Mouse (Mus musculus) C2C12 (cell line): ENCODE data around the gene Best3. TPM values are rescaled to one million over a fixed set of nuclear protein-coding genes. Genes with fewer than 3 reads are reported as not detected.
"Not testable (repeated sequence)": the region's sequence is repeated elsewhere in the genome, so short reads cannot be mapped to it uniquely, and the experiment has no call there.

Experiments
- H3K27me3 ChIP-seq: one replicate; pipeline ENCODE4 v1.6.1; 2011; ENCODE audit not compliant: control insufficient read depth, insufficient read depth, insufficient read length
- H3K36me3 ChIP-seq: one replicate; pipeline ENCODE4 v1.6.1; 2011; ENCODE audit not compliant: control insufficient read depth, insufficient read depth
- H3K4me3 ChIP-seq: one replicate; pipeline ENCODE4 v1.5.1; 2011; ENCODE audit warnings: mild to moderate bottlenecking, control low read depth; ENCODE audit not compliant: poor library complexity, insufficient read depth, severe bottlenecking
- H3K79me2 ChIP-seq: one replicate; pipeline ENCODE4 v1.6.1; 2011; ENCODE audit not compliant: control insufficient read depth, insufficient read depth
- H3K79me3 ChIP-seq: one replicate; pipeline ENCODE4 v1.6.1; 2011; ENCODE audit warnings: low read depth, control low read depth
- H3ac ChIP-seq: one replicate; pipeline ENCODE3; 2011; ENCODE audit warnings: low read depth; ENCODE audit not compliant: control insufficient read depth, insufficient read length
- CEBPB ChIP-seq: IDR thresholded peaks from one replicate; pipeline ENCODE4 v1.6.1; 2011; ENCODE audit warnings: low read depth, mild to moderate bottlenecking, control low read depth, moderate library complexity
- CTCF ChIP-seq: IDR thresholded peaks from one replicate; pipeline ENCODE4 v1.5.1; 2011; ENCODE audit not compliant: control insufficient read depth, insufficient read depth, insufficient read length
- FOSL1 ChIP-seq: IDR thresholded peaks from one replicate; pipeline ENCODE4 v1.8.0; 2011; ENCODE audit warnings: mild to moderate bottlenecking, low read length; ENCODE audit not compliant: poor library complexity, insufficient read depth, severe bottlenecking
- MAX ChIP-seq: IDR thresholded peaks from one replicate; pipeline ENCODE4 v1.6.1; 2011; ENCODE audit warnings: mild to moderate bottlenecking, control low read depth
- MYOD1 ChIP-seq: IDR thresholded peaks from one replicate; pipeline ENCODE4 v1.6.1; 2011; ENCODE audit warnings: low read depth; ENCODE audit not compliant: control insufficient read depth, insufficient read length
- MYOG ChIP-seq: IDR thresholded peaks from one replicate; pipeline ENCODE4 v1.6.1; 2011; ENCODE audit not compliant: control insufficient read depth, insufficient read length; ENCODE audit errors: extremely low read depth
- USF1 ChIP-seq: IDR thresholded peaks from one replicate; pipeline ENCODE4 v1.6.1; 2011; ENCODE audit warnings: low read depth, mild to moderate bottlenecking, control low read depth, moderate library complexity
- polyA plus RNA-seq: library from polyadenylated mRNA; unstranded; fragments of >200 nt; fragmentation: generic; extraction: Trizol; gene quantifications from one replicate; pipeline ENCODE4 v1.2.1, GENCODE M21; 2012; ENCODE audit warnings: missing spikeins

Gene Best3
- polyA plus RNA-seq, 1 experiment, result 0.09 TPM

GRCm38 (mm10) chr10:117021020-117021754 is 35.1 kb downstream of the Best3 start:
- no peak overlapping the region for H3K4me3 ChIP-seq
- no peaks in the 10 kb centered on the region for H3K36me3 ChIP-seq
- H3ac ChIP-seq, result peak overlapping the region; percentile 36
- no peaks in the 10 kb centered on the region for H3K27me3 ChIP-seq
- H3K79me2 ChIP-seq, result no peaks in the 10 kb centered on the region
- no peaks in the 10 kb centered on the region for H3K79me3 ChIP-seq
- TF ChIP-seq USF1, result no peak
- no peak for TF ChIP-seq CTCF
- no peak for TF ChIP-seq FOSL1
- TF ChIP-seq MAX, result peak; percentile 28
- no peak for TF ChIP-seq CEBPB
- TF ChIP-seq MYOD1, result peak; percentile 81

- no peak for TF ChIP-seq MYOG
- TF ChIP-seq MAX, result no peak
- peak; percentile 10 for TF ChIP-seq MYOD1
- TF ChIP-seq USF1, result peak; percentile 47
- TF ChIP-seq CTCF, result no peak
- TF ChIP-seq CEBPB, result peak; percentile 29
- no peak for TF ChIP-seq FOSL1
- H3K36me3 ChIP-seq, result no peaks in the 10 kb centered on the region
- peak overlapping the region; percentile 56 for H3ac ChIP-seq
- no peaks in the 10 kb centered on the region for H3K27me3 ChIP-seq
- no peaks in the 10 kb centered on the region for H3K79me3 ChIP-seq
- no peaks in the 10 kb centered on the region for H3K79me2 ChIP-seq
- peak overlapping the region; percentile 15 for H3K4me3 ChIP-seq
These were observed 37.6 kb downstream of the Best3 start for GRCm38 (mm10) chr10:117023693-117024092.

- not testable (repeated sequence) for H3K27me3 ChIP-seq, H3K79me2 ChIP-seq, H3K79me3 ChIP-seq, H3K36me3 ChIP-seq, H3K4me3 ChIP-seq, H3ac ChIP-seq
These were observed 39.7 kb downstream of the Best3 start for GRCm38 (mm10) chr10:117025776-117026175.

GRCm38 (mm10) chr10:117026176-117026575 is 40.1 kb downstream of the Best3 start:
- Histone ChIP-seq H3ac (no peak overlapping the region), H3K36me3 (no peaks in the 10 kb centered on the region), H3K27me3 (no peaks in the 10 kb centered on the region), H3K79me3 (no peaks in the 10 kb centered on the region), H3K4me3 (no peak overlapping the region), H3K79me2 (no peaks in the 10 kb centered on the region)
- TF ChIP-seq USF1, result no peak
- no peak for TF ChIP-seq CEBPB
- no peak for TF ChIP-seq FOSL1
- TF ChIP-seq MYOD1, result no peak
- no peak for TF ChIP-seq CTCF
- TF ChIP-seq MYOG, result no peak
- TF ChIP-seq MAX, result no peak

- Histone ChIP-seq H3K79me3 (no peaks in the 10 kb centered on the region), H3K4me3 (no peak overlapping the region), H3ac (no peak overlapping the region), H3K27me3 (no peaks in the 10 kb centered on the region), H3K79me2 (no peaks in the 10 kb centered on the region), H3K36me3 (no peaks in the 10 kb centered on the region)
- TF ChIP-seq MYOG, result no peak
- TF ChIP-seq FOSL1, result no peak
- TF ChIP-seq MYOD1, result no peak
- no peak for TF ChIP-seq MAX
- no peak for TF ChIP-seq CTCF
- TF ChIP-seq CEBPB, result no peak
- TF ChIP-seq USF1, result no peak
These were observed 45.0 kb downstream of the Best3 start for GRCm38 (mm10) chr10:117031160-117031559.

GRCm38 (mm10) chr10:117033785-117034184 is 47.7 kb downstream of the Best3 start:
- Histone ChIP-seq H3K4me3 (no peak overlapping the region), H3K79me3 (no peaks in the 10 kb centered on the region), H3K27me3 (no peaks in the 10 kb centered on the region), H3K36me3 (no peaks in the 10 kb centered on the region), H3ac (no peak overlapping the region), H3K79me2 (no peaks in the 10 kb centered on the region)
- no peak for TF ChIP-seq MYOG
- TF ChIP-seq CTCF, result peak; percentile 56
- TF ChIP-seq MYOD1, result peak; percentile 67
